Mouse (Mus musculus) embryonic facial prominence, embryonic 15.5 days (tissue): Measurements from ENCODE around the gene Sppl2b. TPM values are rescaled to one million over a fixed set of nuclear protein-coding genes. Genes with fewer than 3 reads are reported as not detected.
"Not testable (repeated sequence)": the region's sequence is repeated elsewhere in the genome, so short reads cannot be mapped to it uniquely, and the experiment has no call there.

Experiments used
- ATAC-seq: fragments of 200-750 bp; cut with Nextera tagmentation; 2 replicates; pipeline ENCODE4 v1.8.0; 2017; ENCODE audit warnings: low read depth, moderate TSS enrichment; ENCODE audit not compliant: insufficient number of reproducible peaks, low FRiP score, low TSS enrichment
- H3K27ac ChIP-seq: fragments of 300-500 bp; sonication (generic); replicated peaks from 2 replicates; pipeline ENCODE4 v1.5.1; 2015; ENCODE audit warnings: mild to moderate bottlenecking, inconsistent platforms
- H3K27me3 ChIP-seq: fragments of 300-500 bp; sonication (generic); 2 replicates; pipeline ENCODE4 v1.6.1; 2015; ENCODE audit warnings: inconsistent platforms
- H3K36me3 ChIP-seq: fragments of 300-500 bp; sonication (generic); 2 replicates; pipeline ENCODE4 v1.6.1; 2015; ENCODE audit warnings: mild to moderate bottlenecking, inconsistent platforms
- H3K4me1 ChIP-seq: fragments of 300-500 bp; sonication (generic); 2 replicates; pipeline ENCODE4 v1.6.1; 2015; ENCODE audit warnings: inconsistent platforms
- H3K4me2 ChIP-seq: fragments of 300-500 bp; sonication (generic); replicated peaks from 2 replicates; pipeline ENCODE4 v1.6.1; 2015; ENCODE audit warnings: mild to moderate bottlenecking, inconsistent platforms
- H3K4me3 ChIP-seq: fragments of 300-500 bp; sonication (generic); replicated peaks from 2 replicates; pipeline ENCODE4 v1.5.1; 2015; ENCODE audit warnings: mild to moderate bottlenecking, inconsistent platforms
- H3K9ac ChIP-seq: fragments of 300-500 bp; sonication (generic); 2 replicates; pipeline ENCODE4 v1.6.1; 2015; ENCODE audit warnings: inconsistent platforms
- H3K9me3 ChIP-seq: fragments of 300-500 bp; sonication (generic); replicated peaks from 2 replicates; pipeline ENCODE4 v1.6.1; 2016; ENCODE audit warnings: inconsistent platforms
- WGBS: fragments of 180-500 bp; shearing (Covaris S2); methylation state at CpG from one replicate; pipeline ENCODE4 v1.1.7; 2015; 5-methylcytosine and 5-hydroxymethylcytosine counted together
- polyA plus RNA-seq: library from polyadenylated mRNA; unstranded; fragments of >200 nt; fragmentation: Nextera tagmentation; extraction: Ambion mirVana; gene quantifications from 2 replicates; pipeline ENCODE4 v1.2.1, GENCODE M21; 2015

Sppl2b gene
- polyA plus RNA-seq, 1 experiment from 2014 or later, result 60.7 TPM

DNA sequence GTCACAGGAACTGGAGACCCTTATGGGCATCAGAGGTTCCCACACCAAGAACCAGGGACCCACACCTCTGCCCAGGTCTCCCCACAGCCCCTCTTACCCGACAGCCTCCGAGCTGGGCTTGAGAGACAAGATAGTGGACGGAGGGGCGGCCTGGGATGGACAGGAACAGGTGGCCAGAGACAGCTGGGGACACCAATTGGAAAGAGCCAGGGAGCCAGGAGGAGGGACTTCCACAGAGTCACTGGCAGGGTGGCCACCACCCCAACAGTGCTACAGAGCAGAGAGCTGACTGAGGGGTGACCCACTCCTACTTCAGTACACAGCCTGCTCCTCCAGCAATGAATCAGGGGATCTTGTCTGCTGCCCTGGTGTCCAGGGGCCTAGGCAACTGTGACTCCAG, 41.7 kb upstream of the Sppl2b start, which contains the start of gene Jsrp1:
Gene Jsrp1 (minus strand): TSS at position 133 of the 400 bp plus-strand sequence.
- Histone ChIP-seq H3K4me1 (peaks cover 17% of the 10 kb centered on the region), H3K4me3 (no peak within 1 kb of the TSS), H3K36me3 (no peaks in the 10 kb centered on the region), H3K27ac (0 out of 2 replicates have a peak within 1 kb of the TSS, but pooled peaks have one; percentile 28), H3K9ac (no peak within 1 kb of the TSS), H3K9me3 (no peaks in the 10 kb centered on the region), H3K27me3 (peaks cover 22% of the 10 kb centered on the region), H3K4me2 (no peak within 1 kb of the TSS)
- 58% methylated on average over 4 of the region's 4 CpGs for WGBS
- no peak for ATAC-seq

DNA sequence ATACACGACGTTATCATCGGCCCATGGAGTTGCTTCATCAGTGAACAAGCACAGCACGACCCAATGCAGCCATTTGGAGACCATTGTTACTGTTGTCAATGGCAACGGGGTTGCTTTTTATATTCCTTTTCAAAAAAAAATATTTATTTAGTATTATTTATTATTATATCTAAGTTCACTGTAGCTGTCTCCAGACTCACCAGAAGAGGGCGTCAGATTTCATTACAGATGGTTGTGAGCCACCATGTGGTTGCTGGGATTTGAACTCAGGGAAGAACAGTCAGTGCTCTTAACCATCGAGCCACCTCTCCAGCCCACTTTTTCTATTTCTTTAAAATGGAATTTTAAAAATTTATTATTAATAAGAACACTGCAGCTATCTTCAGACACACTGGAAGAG, 40.3 kb upstream of the Sppl2b start:
- H3K4me3 ChIP-seq, result no peak overlapping the region
- no peak for ATAC-seq
- 63% methylated on average over 7 of the region's 7 CpGs for WGBS
- H3K9me3 ChIP-seq, result no peaks in the 10 kb centered on the region
- no peak overlapping the region for H3K9ac ChIP-seq
- no peak overlapping the region for H3K4me2 ChIP-seq
- no peaks in the 10 kb centered on the region for H3K36me3 ChIP-seq
- H3K27ac ChIP-seq, result no peak overlapping the region
- H3K27me3 ChIP-seq, result peaks cover 9% of the 10 kb centered on the region
- H3K4me1 ChIP-seq, result peaks cover 6% of the 10 kb centered on the region

DNA sequence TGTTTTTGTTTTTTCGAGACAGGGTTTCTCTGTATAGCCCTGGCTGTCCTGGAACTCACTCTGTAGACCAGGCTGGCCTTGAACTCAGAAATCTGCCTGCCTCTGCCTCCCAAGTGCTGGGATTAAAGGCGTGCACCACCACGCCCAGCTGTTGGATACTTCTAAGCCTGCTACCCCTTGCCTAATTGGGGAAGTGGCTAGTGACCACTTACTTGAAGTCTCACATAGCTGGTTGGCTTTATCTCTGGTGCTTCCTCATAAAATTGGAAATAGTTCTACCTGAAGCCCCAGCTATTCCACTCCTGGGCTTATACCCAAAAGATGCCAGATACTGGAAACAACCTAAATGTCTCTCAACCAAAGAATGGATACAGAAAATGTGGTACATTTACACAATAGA, 38.8 kb upstream of the Sppl2b start:
- H3K27me3 ChIP-seq, H3K4me1 ChIP-seq, H3K4me3 ChIP-seq, H3K9ac ChIP-seq, H3K36me3 ChIP-seq, H3K27ac ChIP-seq, H3K9me3 ChIP-seq, H3K4me2 ChIP-seq, ATAC-seq: not testable (repeated sequence)
- 77% methylated on average over 3 of the region's 3 CpGs for WGBS

DNA sequence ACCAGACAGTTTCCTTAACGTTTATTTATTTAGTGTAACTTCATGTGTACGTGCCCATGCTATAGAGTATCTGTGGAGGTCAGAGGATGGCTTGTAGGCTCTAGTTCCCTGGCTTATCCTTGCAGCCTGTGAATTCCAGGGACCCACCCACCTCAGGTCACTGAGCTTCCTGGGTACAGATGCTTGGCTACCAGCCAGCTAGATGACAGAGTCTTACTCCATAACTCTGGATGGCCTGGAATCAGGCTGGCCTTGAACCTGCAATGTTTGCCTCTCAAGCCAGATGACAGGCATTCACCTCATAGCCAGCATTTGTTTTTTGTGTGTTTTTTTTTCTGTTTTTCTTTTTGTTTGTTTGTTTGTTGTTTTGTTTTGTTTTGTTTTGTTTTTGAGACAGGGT, 37.9 kb upstream of the Sppl2b start:
- WGBS, result 59% methylated on average over 2 of the region's 2 CpGs

DNA sequence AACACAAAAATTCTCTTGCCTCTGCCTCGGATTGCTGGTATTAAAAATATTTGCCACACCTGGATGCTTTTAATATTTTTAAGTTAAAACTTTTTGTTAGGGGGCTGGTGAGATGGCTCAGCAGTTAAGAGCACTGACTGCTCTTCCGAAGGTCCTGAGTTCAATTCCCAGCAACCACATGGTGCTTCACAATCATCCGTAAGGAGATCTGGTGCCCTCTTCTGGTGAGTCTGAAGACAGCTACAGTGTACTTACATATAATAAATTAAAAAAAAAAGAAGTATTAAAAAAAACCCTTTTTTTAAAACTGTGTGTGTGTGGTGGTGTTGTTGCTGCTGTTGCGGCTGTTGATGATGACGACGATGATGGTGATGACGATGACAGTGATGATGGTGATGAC, 37.1 kb upstream of the Sppl2b start:
- ATAC-seq, H3K27me3 ChIP-seq, H3K27ac ChIP-seq, H3K4me1 ChIP-seq, H3K36me3 ChIP-seq, H3K9me3 ChIP-seq, H3K4me2 ChIP-seq, H3K9ac ChIP-seq, H3K4me3 ChIP-seq: not testable (repeated sequence)
- 81% methylated on average over 7 of the region's 7 CpGs for WGBS

More for the DNA sequence above, 37.9 kb upstream of the Sppl2b start:
- ATAC-seq, result no peak
- no peak overlapping the region for H3K27ac ChIP-seq
- H3K4me3 ChIP-seq, result no peak overlapping the region
- H3K9me3 ChIP-seq, result no peaks in the 10 kb centered on the region
- H3K36me3 ChIP-seq, result no peaks in the 10 kb centered on the region
- no peaks in the 10 kb centered on the region for H3K27me3 ChIP-seq
- H3K4me2 ChIP-seq, result no peak overlapping the region
- no peak overlapping the region for H3K9ac ChIP-seq
- H3K4me1 ChIP-seq, result no peaks in the 10 kb centered on the region

DNA sequence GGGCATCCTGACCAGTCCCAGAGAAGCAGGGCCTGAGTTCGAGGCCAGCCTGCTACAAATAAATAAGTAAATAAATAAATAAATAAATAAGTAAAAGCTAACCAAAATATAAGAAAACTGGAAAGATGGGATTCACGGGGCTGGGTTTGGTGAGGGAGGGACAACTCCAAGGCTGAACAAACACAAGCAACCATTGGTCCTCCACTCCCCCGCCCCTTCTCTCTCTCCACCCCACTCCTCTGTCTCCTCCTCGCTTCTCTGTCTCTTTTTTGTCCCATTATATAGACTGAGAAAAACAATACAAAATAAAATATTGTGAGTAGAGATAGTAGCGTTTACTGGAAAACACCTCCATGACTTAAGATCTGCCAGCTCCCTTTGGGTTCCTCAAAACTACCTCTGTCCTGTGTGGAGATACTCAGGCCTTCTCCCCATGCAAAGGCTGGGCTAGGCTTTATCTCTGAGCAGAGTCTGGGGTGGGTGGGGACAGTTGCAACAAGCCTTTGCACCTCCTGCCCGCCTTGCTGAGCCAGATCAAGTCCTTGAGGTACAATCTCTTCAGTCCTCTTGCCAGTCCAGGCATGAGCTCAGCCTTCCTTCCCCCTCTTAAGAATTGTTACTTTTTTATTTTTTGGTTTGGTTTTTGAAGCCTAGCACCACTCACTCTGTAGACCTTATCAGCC, 36.3 kb upstream of the Sppl2b start:
- WGBS, result 49% methylated on average over 6 of the region's 6 CpGs
- no peak overlapping the region for H3K27ac ChIP-seq
- no peaks in the 10 kb centered on the region for H3K4me1 ChIP-seq
- H3K36me3 ChIP-seq, result no peaks in the 10 kb centered on the region
- ATAC-seq, result no peak
- no peak overlapping the region for H3K4me2 ChIP-seq
- no peaks in the 10 kb centered on the region for H3K9me3 ChIP-seq
- H3K4me3 ChIP-seq, result no peak overlapping the region
- H3K27me3 ChIP-seq, result no peaks in the 10 kb centered on the region
- H3K9ac ChIP-seq, result no peak overlapping the region

DNA sequence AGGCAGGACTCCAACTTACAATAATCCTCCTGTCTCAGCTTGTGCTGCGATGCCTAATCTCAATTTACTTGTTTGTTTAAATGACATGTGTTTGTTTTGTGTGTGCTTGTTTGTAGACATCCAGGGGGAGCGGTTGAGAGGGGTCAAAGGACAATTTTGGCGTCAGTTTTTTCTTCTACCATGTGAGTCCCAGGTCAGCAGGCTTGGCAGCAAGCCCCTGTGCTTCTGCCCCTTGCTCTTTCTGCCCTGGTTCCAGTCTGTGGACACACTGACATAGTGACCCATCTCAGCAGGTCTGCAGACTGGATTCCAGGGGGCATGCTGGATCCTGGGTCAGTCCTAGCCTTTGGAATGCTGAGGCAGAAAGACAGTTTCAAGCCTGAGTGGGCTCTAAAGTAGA, 35.7 kb upstream of the Sppl2b start:
- Histone ChIP-seq H3K27me3 (no peaks in the 10 kb centered on the region), H3K9ac (no peak overlapping the region), H3K9me3 (no peaks in the 10 kb centered on the region), H3K4me3 (no peak overlapping the region), H3K4me2 (no peak overlapping the region), H3K27ac (0 out of 2 replicates have a peak overlapping the region, but pooled peaks have one; percentile 1), H3K4me1 (no peaks in the 10 kb centered on the region), H3K36me3 (no peaks in the 10 kb centered on the region)
- ATAC-seq, result no peak
- 48% methylated on average over 3 of the region's 3 CpGs for WGBS

DNA sequence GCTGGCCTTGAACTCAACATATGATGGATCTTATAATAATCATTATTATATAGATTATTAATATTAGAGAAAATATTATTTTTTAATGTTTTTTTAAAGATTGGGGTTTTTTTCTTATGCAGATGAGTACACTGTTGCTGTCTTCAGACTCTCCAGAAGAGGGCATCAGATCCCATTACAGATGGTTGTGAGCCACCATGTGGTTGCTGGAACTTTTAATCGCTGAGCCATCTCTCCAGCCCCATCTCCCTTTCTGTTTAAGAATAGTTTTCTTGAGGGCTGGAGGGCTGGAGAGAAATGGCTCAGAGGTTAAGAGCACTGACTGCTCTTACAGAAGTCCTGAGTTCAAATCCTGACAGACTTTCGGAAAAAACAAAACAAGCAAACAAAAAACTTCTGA, 33.1 kb upstream of the Sppl2b start:
- Histone ChIP-seq H3K4me2 (no peak overlapping the region), H3K27me3 (no peaks in the 10 kb centered on the region), H3K9ac (no peak overlapping the region), H3K4me1 (no peaks in the 10 kb centered on the region), H3K4me3 (no peak overlapping the region), H3K36me3 (no peaks in the 10 kb centered on the region), H3K9me3 (no peaks in the 10 kb centered on the region), H3K27ac (no peak overlapping the region)
- no peak for ATAC-seq
- WGBS, result 45% methylated on average over 2 of the region's 2 CpGs

DNA sequence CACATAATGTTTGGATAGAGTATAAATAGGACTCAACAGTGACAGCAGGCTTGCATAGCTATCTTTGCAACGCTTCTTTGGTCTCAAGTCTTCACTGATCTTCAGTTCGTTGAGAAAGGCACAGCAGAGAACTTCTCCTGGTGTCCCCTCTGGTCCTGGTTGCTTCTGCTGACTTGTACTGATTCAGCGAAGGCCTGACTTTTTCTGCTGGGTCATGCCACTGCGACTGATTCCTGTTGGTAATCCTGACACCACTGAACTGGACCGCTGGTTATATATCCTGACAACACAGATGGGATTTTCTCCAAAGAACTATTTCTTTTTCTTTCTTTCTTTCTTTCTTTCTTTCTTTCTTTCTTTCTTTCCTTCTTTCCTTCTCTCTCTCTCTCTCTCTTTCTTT, 32.5 kb upstream of the Sppl2b start:
- no peak overlapping the region for H3K4me3 ChIP-seq
- H3K4me2 ChIP-seq, result no peak overlapping the region
- H3K27ac ChIP-seq, result no peak overlapping the region
- ATAC-seq, result no peak
- H3K9me3 ChIP-seq, result no peaks in the 10 kb centered on the region
- H3K36me3 ChIP-seq, result no peaks in the 10 kb centered on the region
- 94% methylated on average over 5 of the region's 5 CpGs for WGBS
- H3K27me3 ChIP-seq, result no peaks in the 10 kb centered on the region
- peaks cover 2% of the 10 kb centered on the region for H3K4me1 ChIP-seq
- H3K9ac ChIP-seq, result no peak overlapping the region

DNA sequence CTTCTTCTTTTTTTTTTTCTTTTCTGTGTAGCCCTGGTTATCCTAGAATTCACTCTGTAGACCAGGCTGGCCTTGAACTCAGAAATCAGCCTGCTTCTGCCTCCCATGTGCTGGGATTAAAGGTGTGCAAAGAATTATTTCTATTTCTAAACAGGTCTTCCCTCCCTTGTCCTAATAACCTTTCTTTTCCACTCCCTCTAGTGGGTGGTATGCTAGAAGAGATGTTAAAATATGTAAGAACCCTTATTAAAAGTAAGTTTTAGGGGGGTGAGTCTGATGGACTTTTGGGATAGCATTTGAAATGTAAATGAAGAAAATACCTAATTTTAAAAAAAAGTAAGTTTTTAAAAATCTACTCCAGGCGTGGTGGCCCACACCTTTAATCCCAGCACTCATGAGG, 31.8 kb upstream of the Sppl2b start:
- no peaks in the 10 kb centered on the region for H3K36me3 ChIP-seq
- no peaks in the 10 kb centered on the region for H3K9me3 ChIP-seq
- 85% methylated on average over 1 of the region's 1 CpGs for WGBS
- H3K27ac ChIP-seq, result no peak overlapping the region
- H3K4me1 ChIP-seq, result peaks cover 9% of the 10 kb centered on the region
- no peak overlapping the region for H3K4me2 ChIP-seq
- no peak overlapping the region for H3K9ac ChIP-seq
- no peaks in the 10 kb centered on the region for H3K27me3 ChIP-seq
- H3K4me3 ChIP-seq, result no peak overlapping the region
- ATAC-seq, result no peak

DNA sequence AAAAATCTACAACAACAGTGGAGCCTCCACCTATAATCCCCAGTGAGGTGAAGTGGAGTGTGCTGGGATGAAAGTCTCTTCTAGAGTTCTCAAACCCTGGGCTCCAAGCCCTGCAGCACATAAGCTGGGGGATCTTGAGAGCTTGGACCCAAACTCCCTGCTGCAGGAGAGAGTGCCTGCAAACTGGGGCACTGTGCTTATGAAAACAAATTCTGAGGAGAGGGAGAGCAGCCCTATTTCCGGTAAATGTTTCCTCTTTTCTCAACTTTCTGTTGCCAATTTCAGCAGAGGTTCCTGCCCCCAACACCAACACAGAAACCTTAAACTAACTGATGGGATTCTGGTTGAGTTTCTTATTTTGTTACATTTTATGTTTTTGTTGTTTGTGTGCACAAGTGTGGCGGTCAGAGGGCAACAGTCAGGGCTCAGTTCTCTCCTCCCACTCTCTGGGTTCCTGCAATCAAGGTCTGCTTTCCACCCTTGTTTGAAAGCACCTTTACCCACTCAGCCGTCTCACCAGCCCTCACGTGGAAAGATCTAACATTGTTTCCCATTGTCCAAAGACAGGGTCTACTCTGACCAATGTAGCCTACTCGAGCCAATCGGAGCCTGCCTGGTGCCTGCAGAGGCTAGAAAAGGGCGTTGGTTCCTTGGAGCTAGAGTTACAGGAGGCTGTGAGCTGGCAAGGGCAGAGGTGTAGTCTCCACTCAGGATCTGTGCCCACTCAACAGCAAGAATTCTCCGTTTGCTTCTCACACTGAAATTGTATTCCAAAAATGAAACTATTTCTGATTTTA, 31.0 kb upstream of the Sppl2b start:
- peaks cover 13% of the 10 kb centered on the region for H3K4me1 ChIP-seq
- peaks cover under 1% of the 10 kb centered on the region; the same call in 1 of the 2 replicates for H3K36me3 ChIP-seq
- no peak for ATAC-seq
- H3K27ac ChIP-seq, result no peak overlapping the region
- no peaks in the 10 kb centered on the region for H3K27me3 ChIP-seq
- 58% methylated on average over 8 of the region's 8 CpGs for WGBS
- H3K9me3 ChIP-seq, result no peaks in the 10 kb centered on the region
- H3K4me3 ChIP-seq, result no peak overlapping the region
- no peak overlapping the region for H3K4me2 ChIP-seq
- H3K9ac ChIP-seq, result no peak overlapping the region
